Mouse (Mus musculus): ENCODE results near the gene Rap1gap2. TPM values are rescaled to one million over a fixed set of nuclear protein-coding genes. Genes with fewer than 3 reads are reported as not detected.

The Rap1gap2 gene
- total RNA-seq, 2 experiments from 2014 or later, result 179 to 181 TPM

DNA sequence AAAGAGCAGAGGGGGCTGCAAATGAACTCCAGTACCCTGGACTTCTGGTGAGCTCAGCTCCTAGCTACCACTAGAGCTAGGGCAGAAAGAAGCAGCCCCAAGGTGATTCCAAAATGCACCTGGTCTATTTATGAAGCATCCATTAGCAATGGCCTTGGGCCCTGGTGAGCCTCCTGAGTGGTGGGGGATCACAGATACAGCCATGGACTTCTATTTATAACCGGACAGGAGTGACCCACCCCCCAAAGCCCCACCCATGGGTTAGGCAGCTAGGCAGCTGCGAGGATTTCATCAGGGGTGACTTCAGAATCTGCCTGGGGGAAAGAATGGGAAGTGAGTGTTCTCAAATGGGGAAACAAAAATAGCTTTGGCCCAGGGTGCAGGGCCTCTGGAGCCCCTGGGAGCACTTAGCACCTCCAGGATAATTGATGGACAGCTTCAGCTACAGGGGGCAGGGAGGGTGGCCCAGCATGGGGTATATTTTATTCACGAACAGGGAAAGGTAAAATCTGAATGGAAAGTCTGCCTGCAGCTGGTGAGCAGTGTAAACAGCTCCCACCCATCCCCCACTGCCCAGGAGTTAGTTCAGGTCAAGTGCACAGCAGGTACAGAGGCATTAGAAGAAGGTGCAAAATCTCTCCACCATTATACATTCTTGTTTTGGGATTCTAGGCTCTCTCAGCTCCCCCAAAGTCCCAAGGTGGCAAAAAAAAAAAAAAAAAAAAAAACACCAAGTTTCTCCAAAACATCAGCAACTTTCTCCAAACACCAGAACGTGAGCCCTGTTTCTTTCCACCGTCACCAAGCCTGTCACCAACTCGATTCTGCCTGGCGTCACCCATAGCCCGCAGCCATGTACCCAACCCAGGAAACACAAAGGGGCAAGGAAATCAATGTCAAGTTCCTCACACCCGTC lies 86.4 kb downstream of the Rap1gap2 start:
- intact Hi-C loops (cut with DNase I), result no loop called here
- no peak for DNase-seq (ENCODE audit: low spot score in 2 of 2)

DNA sequence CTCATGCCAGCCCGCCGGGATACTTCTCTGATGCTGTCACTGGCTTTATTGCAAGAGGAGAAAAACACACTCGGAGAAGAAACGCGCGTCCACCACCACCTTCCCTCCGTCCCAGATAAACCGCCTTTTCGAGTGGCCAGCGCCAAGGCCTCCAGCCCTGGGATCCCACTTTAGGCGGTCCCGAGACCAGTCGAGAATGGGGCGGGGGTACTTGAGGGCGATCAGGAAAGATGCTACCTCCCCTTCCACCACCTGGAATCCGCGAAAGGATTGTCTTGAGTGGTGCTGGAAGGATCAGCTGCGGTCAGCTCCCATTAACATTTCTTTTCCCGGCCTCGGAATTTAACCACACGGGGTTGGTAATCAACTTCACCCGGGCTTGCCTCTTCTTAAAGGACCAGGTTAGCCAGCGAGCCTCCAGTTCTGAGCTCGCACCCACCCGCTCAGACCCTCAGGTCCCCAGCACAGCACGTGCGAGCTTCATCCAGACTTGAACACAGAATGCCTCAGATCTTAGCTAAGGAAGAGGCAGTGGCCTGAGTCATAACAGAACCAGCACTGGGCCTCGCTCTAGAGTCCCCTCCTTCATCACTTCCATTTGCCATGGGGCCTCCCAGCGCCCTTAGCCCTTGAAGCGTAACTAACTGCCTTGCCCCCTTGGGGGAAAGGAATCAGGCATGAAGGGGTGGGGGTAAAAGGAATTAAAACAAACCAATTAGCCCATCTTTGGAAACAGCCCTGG lies 87.3 kb downstream of the Rap1gap2 start:
- DNase-seq (ENCODE audit: low spot score in 2 of 2), result no peak
- intact Hi-C loops (cut with DNase I), result no loop called here

GRCm38 (mm10) chr11:74522487-74523209 lies 88.1 kb downstream of the Rap1gap2 start:
- intact Hi-C loops (cut with DNase I), result no loop called here

GRCm38 (mm10) chr11:74521981-74522486 lies 88.7 kb downstream of the Rap1gap2 start:
- peak in 1 of 2 experiments; percentile 39 for DNase-seq (ENCODE audit: low spot score in 2 of 2)
- intact Hi-C loops (cut with DNase I), result no loop called here

More at GRCm38 (mm10) chr11:74522487-74523209, 88.1 kb downstream of the Rap1gap2 start:
- peak in 1 of 2 experiments; percentile 39 for DNase-seq (ENCODE audit: low spot score in 2 of 2)

DNA sequence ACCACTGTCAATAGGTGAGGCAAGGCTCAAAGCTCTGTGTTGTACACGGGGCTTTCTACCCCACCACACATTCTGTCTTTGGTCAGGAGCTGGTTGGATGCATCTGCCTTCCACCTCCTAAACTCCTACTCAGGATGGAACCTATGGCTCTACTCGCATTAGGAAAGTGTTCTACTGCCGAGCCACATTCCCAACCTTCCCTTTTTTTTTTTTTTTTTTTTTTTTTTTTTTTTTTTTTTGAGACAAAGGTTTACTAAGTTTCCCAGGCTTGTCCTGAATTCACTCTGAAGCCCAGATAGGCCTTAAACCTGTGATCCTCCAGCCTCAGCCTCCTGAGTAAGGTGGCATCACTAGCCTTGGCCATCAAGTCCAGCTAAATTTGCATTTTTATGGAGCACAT lies 90.5 kb downstream of the Rap1gap2 start:
- intact Hi-C loops (cut with DNase I), result no loop called here
- no peak for DNase-seq (ENCODE audit: low spot score in 2 of 2)

- DNase-seq (ENCODE audit: low spot score in 2 of 2), result no peak
- intact Hi-C loops (cut with DNase I), result no loop called here
Observed at GRCm38 (mm10) chr11:74516112-74516511, 94.6 kb downstream of the Rap1gap2 start.

DNA sequence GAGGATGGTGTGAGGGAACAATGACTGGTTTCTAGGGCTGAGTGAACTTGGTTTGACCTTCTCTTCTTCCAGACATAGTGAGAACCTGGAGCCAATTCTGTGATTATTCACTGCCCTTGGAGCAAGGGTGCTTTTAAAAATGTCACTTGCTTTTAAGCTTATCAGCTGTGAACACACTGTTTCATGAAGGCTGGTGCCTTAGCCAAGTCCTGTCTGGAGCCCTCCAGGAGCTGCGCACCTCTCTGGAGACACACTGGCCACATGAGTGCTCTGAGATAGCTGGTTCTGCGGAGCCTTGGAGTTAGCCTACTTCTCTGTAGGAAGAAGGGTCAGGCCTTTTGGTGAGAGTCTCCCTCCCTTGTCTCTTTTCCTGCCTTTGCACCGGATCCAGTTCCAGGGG lies 95.7 kb downstream of the Rap1gap2 start:
- no peak for DNase-seq (ENCODE audit: low spot score in 2 of 2)
- intact Hi-C loops (cut with DNase I), result no loop called here

DNA sequence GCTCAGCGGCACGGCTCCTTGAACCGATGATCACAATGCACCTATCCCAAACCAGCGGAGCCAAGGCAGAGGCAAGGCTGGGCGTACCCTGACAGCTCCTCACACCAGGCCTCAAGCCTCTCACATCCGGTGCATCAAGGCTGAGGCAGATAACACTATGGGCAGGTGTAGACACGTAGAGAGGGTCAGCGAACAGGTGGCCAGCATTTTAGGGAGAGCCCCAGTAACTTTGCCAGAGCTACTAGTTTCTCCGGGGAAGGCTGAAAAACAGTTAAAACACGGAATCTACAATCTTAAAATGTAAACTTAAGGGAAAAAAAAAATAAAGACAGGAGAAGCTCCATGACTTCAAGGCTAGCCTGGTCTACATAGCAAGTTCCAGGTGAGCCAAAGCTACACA lies 98.1 kb downstream of the Rap1gap2 start:
- intact Hi-C loops (cut with DNase I), result no loop called here
- DNase-seq (ENCODE audit: low spot score in 2 of 2), result no peak

GRCm38 (mm10) chr11:74506275-74506674 lies 104.4 kb downstream of the Rap1gap2 start:
- intact Hi-C loops (cut with DNase I), result no loop called here

GRCm38 (mm10) chr11:74502485-74502884 lies 108.2 kb downstream of the Rap1gap2 start:
- intact Hi-C loops (cut with DNase I), result no loop called here
- DNase-seq (ENCODE audit: low spot score in 2 of 2), result no peak

More at GRCm38 (mm10) chr11:74506275-74506674, 104.4 kb downstream of the Rap1gap2 start:
- no peak for DNase-seq (ENCODE audit: low spot score in 2 of 2)

DNA sequence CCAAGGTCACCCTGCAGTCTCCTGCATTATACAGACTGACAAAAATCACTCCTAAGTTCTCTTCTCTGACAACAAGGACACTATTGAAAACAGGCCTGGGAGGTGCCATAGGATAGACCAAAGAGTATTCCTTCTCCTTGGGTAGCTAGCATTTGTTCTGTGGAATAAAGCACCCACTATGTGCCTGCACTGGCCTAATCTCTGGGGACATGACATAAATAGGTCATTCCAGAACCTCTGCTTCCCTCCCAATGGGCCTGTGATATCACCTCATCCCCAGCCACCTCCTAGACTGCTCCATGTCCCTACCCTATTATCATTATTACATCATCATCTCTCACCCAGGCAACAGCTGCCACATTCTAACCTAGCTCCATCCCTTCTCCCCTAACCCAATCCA lies 108.7 kb downstream of the Rap1gap2 start:
- DNase-seq (ENCODE audit: low spot score in 2 of 2), result no peak
- intact Hi-C loops (cut with DNase I), result no loop called here

DNA sequence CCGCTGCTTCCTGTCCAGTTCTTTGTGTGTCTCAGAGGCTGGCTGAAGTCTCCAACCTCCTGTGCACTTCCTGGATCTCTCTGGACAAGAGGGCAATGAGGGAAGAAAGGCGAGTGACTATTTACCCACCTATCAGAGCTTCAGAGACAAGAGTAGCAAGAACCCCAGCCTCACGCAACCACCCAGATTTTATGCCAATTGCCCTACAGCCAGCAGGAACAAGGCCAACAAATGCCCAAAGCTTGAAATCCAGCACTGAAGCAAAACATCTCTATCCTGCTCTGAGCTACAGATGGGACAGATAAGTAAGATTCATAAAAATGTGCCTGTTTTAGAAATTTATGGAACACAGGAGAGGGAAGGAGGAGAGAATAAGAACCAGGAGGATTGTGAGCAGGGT lies 109.7 kb downstream of the Rap1gap2 start:
- DNase-seq (ENCODE audit: low spot score in 2 of 2), result no peak
- intact Hi-C loops (cut with DNase I), result no loop called here

DNA sequence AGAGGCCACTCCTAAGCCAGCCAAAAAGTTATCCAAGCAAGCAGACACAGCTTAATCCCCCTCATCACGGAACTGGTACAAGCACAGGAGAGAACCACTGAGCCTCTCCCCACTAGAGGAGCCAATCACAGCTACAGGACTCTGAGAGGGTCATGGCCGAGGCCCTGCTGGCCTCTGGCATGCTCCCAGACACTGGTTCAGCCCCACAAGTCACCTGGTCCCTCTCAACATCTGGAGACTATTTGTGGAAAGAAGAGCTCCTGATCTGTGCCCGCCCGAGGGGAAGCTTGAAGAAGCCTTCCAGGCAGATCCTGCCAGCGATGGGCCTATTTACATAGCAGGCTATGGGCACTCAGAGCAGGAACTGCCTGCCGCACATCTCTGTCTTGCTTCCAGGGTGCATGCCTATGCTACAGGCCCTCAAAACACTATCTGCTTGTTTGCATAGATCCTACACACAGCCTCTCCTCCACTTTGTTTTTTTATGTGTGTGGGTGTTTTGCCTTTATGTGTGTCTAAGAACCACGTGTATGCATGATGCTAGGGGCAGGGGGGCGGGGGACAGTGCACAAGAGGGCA lies 111.1 kb downstream of the Rap1gap2 start:
- DNase-seq (ENCODE audit: low spot score in 2 of 2), result no peak
- intact Hi-C loops (cut with DNase I), result no loop called here

DNA sequence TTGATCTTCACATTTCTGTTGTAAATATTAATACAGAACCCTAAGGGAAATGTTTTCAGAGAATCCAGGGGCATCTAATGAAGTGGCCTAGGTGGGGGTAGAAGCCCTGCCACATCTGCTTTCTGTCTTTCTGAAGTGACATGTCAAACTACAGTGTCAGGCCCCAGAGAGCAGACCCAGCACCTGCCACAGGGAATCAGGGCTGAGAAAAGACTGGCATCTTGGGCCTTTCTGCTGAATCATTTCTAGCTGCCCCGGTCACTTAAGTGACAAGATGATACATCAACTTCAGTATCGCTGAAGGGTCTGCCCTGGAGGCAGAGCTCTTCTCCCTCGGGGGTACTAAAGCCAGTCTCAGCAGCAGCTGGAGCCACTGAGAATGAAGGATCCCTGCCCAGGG lies 111.7 kb downstream of the Rap1gap2 start:
- intact Hi-C loops (cut with DNase I), result no loop called here

GRCm38 (mm10) chr11:74496581-74496980 lies 114.1 kb downstream of the Rap1gap2 start:
- DNase-seq (ENCODE audit: low spot score in 2 of 2), result no peak
- intact Hi-C loops (cut with DNase I), result no loop called here

More for the DNA sequence above, 111.7 kb downstream of the Rap1gap2 start:
- no peak for DNase-seq (ENCODE audit: low spot score in 2 of 2)

DNA sequence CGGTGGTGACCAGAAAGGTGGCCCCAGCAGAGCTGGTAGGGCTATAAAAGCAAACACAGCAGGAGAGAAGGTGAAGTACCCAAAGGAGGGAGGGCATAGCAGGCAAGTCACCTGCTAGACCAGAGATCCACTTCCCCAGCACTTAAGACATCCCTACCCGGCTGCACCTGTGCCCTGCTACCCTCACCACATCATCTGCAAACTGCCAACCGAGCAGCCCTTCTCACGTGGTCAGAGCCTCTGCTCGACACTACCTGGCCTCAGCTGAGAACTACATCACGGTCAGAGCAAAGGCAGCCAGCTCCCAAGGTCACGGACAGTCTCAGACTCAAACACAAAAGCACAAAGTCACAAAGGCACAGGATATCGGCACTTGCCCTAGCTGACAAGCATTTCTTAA lies 116.8 kb downstream of the Rap1gap2 start:
- intact Hi-C loops (cut with DNase I), result no loop called here
- no peak for DNase-seq (ENCODE audit: low spot score in 2 of 2)

GRCm38 (mm10) chr11:74493172-74493862 lies 117.4 kb downstream of the Rap1gap2 start:
- intact Hi-C loops (cut with DNase I), result no loop called here

GRCm38 (mm10) chr11:74491130-74491529 lies 119.6 kb downstream of the Rap1gap2 start:
- intact Hi-C loops (cut with DNase I), result no loop called here
- no peak for DNase-seq (ENCODE audit: low spot score in 2 of 2)

More at GRCm38 (mm10) chr11:74493172-74493862, 117.4 kb downstream of the Rap1gap2 start:
- DNase-seq (ENCODE audit: low spot score in 2 of 2), result no peak

- no peak for DNase-seq (ENCODE audit: low spot score in 2 of 2)
- intact Hi-C loops (cut with DNase I), result no loop called here
Observed at GRCm38 (mm10) chr11:74489239-74489638, 121.5 kb downstream of the Rap1gap2 start.
